Mouse (Mus musculus) MEL (cell line): Measurements from ENCODE around the gene Dtx3. TPM values are rescaled to one million over a fixed set of nuclear protein-coding genes. Genes with fewer than 3 reads are reported as not detected.

Source experiments
- DNase-seq: peaks from one replicate; pipeline ENCODE4 v3.0.0; 2011; ENCODE audit warnings: low read depth, low spot score
- H3K27ac ChIP-seq: 2 replicates; pipeline ENCODE4 v1.5.1; 2012; ENCODE audit warnings: low read depth, mild to moderate bottlenecking, control low read depth, low read length, moderate library complexity; ENCODE audit not compliant: control insufficient read depth
- H3K27me3 ChIP-seq, 2 experiments: fragments of 150-350 bp in 1 of 2; sonication (generic) in 1 of 2; 2 replicates each; pipeline ENCODE4 v1.6.1; 2012; ENCODE audit warnings: low read length in 2 of 2, mild to moderate bottlenecking in 2 of 2, improper control_type of control experiment in 1 of 2, moderate library complexity in 1 of 2; ENCODE audit not compliant: insufficient read depth in 2 of 2, control insufficient read depth in 1 of 2
- H3K36me3 ChIP-seq, 2 experiments: 2 replicates each; pipeline ENCODE4 v1.6.1; 2012 to 2014; ENCODE audit warnings: low read length in 2 of 2, improper control_type of control experiment in 1 of 2, inconsistent platforms in 1 of 2, mild to moderate bottlenecking in 1 of 2; ENCODE audit not compliant: insufficient read depth in 2 of 2, control insufficient read depth in 1 of 2
- H3K4me1 ChIP-seq, 2 experiments: fragments of 150-350 bp in 1 of 2; sonication (generic) in 1 of 2; 2 replicates each; pipeline ENCODE4 v1.6.1; 2012; ENCODE audit warnings: low read length in 2 of 2, improper control_type of control experiment in 1 of 2, mild to moderate bottlenecking in 1 of 2; ENCODE audit not compliant: insufficient read depth in 2 of 2, control insufficient read depth in 1 of 2
- H3K4me3 ChIP-seq, 2 experiments: fragments of 150-350 bp in 1 of 2; sonication (generic) in 1 of 2; 2 replicates each; pipeline ENCODE4 v1.5.1; 2012; ENCODE audit warnings: low read depth in 2 of 2, low read length in 2 of 2, mild to moderate bottlenecking in 2 of 2, moderate library complexity in 2 of 2, control low read depth in 1 of 2, improper control_type of control experiment in 1 of 2; ENCODE audit not compliant: control insufficient read depth in 1 of 2, insufficient read depth in 1 of 2
- H3K79me2 ChIP-seq: 2 replicates; pipeline ENCODE4 v1.6.1; 2012; ENCODE audit warnings: mild to moderate bottlenecking, low read length, moderate library complexity; ENCODE audit not compliant: control insufficient read depth, poor library complexity, insufficient read depth
- H3K9ac ChIP-seq: 2 replicates; pipeline ENCODE4 v1.6.1; 2012; ENCODE audit warnings: low read depth, mild to moderate bottlenecking, control low read depth, low read length, moderate library complexity; ENCODE audit not compliant: control insufficient read depth, poor library complexity, severe bottlenecking
- H3K9me3 ChIP-seq: fragments of 150-350 bp; sonication (generic); replicated peaks from 2 replicates; pipeline ENCODE4 v1.6.1; 2012; ENCODE audit warnings: mild to moderate bottlenecking, low read length, improper control_type of control experiment, moderate library complexity; ENCODE audit not compliant: insufficient read depth
- CHD1 ChIP-seq: IDR thresholded peaks from 2 replicates; pipeline ENCODE4 v1.6.1; 2012; ENCODE audit warnings: low read depth, mild to moderate bottlenecking, inconsistent platforms, low read length, improper control_type of control experiment
- CTCF ChIP-seq, 3 experiments: IDR thresholded peaks in 2 of 3; conservative IDR thresholded peaks in 1 of 3; 2 replicates each; pipeline ENCODE4 v1.5.1; 2011 to 2012; ENCODE audit warnings: low read length in 3 of 3, low read depth in 2 of 3, mild to moderate bottlenecking in 2 of 3, improper control_type of control experiment in 1 of 3, inconsistent platforms in 1 of 3, mixed read lengths in 1 of 3, moderate library complexity in 1 of 3; ENCODE audit not compliant: control insufficient read depth in 1 of 3, insufficient read depth in 1 of 3, poor library complexity in 1 of 3, severe bottlenecking in 1 of 3
- E2F4 ChIP-seq: IDR thresholded peaks from 2 replicates; pipeline ENCODE4 v1.6.1; 2011; ENCODE audit warnings: low read depth, low read length, improper control_type of control experiment, borderline replicate concordance
- GABPA ChIP-seq: IDR thresholded peaks from 2 replicates; pipeline ENCODE4 v1.6.1; 2012; ENCODE audit warnings: low read depth, mild to moderate bottlenecking, inconsistent platforms, low read length, improper control_type of control experiment, moderate library complexity
- HCFC1 ChIP-seq: IDR thresholded peaks from 2 replicates; pipeline ENCODE4 v1.6.1; 2012; ENCODE audit warnings: low read depth, mild to moderate bottlenecking, inconsistent platforms, low read length, improper control_type of control experiment, moderate library complexity
- JUND ChIP-seq: IDR thresholded peaks from 2 replicates; pipeline ENCODE4 v1.6.1; 2011; ENCODE audit warnings: low read depth, mild to moderate bottlenecking, improper control_type of control experiment, low read length
- KAT2A ChIP-seq: conservative IDR thresholded peaks from 2 replicates; pipeline ENCODE4 v1.6.1; 2012; ENCODE audit warnings: low read depth, low read length, improper control_type of control experiment, inconsistent platforms
- MAFK ChIP-seq: IDR thresholded peaks from 2 replicates; pipeline ENCODE4 v1.6.1; 2011; ENCODE audit warnings: low read depth, mild to moderate bottlenecking, low read length, improper control_type of control experiment, borderline replicate concordance
- MAX ChIP-seq: IDR thresholded peaks from 2 replicates; pipeline ENCODE4 v1.6.1; 2011; ENCODE audit warnings: low read length, improper control_type of control experiment
- MAZ ChIP-seq: IDR thresholded peaks from 2 replicates; pipeline ENCODE4 v1.6.1; 2012; ENCODE audit warnings: low read depth, mild to moderate bottlenecking, inconsistent platforms, low read length, improper control_type of control experiment
- MEF2A ChIP-seq: IDR thresholded peaks from 2 replicates; pipeline ENCODE4 v1.6.1; 2014; ENCODE audit warnings: low read depth, mild to moderate bottlenecking, inconsistent platforms, low read length, improper control_type of control experiment; ENCODE audit not compliant: poor library complexity, insufficient replicate concordance, severe bottlenecking; ENCODE audit errors: extremely low read depth
- NELFE ChIP-seq: IDR thresholded peaks from 2 replicates; pipeline ENCODE4 v1.6.1; 2011; ENCODE audit warnings: low read depth, low read length, improper control_type of control experiment
- NRF1 ChIP-seq: IDR thresholded peaks from 2 replicates; pipeline ENCODE4 v1.6.1; 2014; ENCODE audit warnings: low read depth, mild to moderate bottlenecking, inconsistent platforms, low read length, improper control_type of control experiment, moderate library complexity; ENCODE audit not compliant: poor library complexity, insufficient read depth, severe bottlenecking
- POLR2A ChIP-seq, 2 experiments: IDR thresholded peaks; 2 replicates each; pipeline ENCODE4 v1.6.1; 2011 to 2012; ENCODE audit warnings: low read length in 2 of 2, mild to moderate bottlenecking in 2 of 2, control low read depth in 1 of 2, improper control_type of control experiment in 1 of 2, low read depth in 1 of 2, moderate library complexity in 1 of 2; ENCODE audit not compliant: control insufficient read depth in 1 of 2, insufficient read depth in 1 of 2, poor library complexity in 1 of 2
- POLR2AphosphoS2 ChIP-seq: IDR thresholded peaks from 2 replicates; pipeline ENCODE4 v1.6.1; 2011; ENCODE audit warnings: low read length, improper control_type of control experiment
- RCOR1 ChIP-seq: IDR thresholded peaks from 2 replicates; pipeline ENCODE4 v1.6.1; 2012; ENCODE audit warnings: low read depth, mild to moderate bottlenecking, inconsistent platforms, low read length, improper control_type of control experiment
- SIN3A ChIP-seq: IDR thresholded peaks from 2 replicates; pipeline ENCODE4 v1.6.1; 2012; ENCODE audit warnings: low read length, improper control_type of control experiment, inconsistent platforms
- SMC3 ChIP-seq: IDR thresholded peaks from 2 replicates; pipeline ENCODE4 v1.6.1; 2011; ENCODE audit warnings: low read depth, low read length, improper control_type of control experiment
- TBP ChIP-seq: IDR thresholded peaks from 2 replicates; pipeline ENCODE4 v1.8.0; 2011; ENCODE audit warnings: low read depth, low read length, improper control_type of control experiment
- TCF12 ChIP-seq: IDR thresholded peaks from 2 replicates; pipeline ENCODE4 v1.6.1; 2014; ENCODE audit warnings: low read depth, mild to moderate bottlenecking, inconsistent platforms, low read length, improper control_type of control experiment, moderate library complexity
- UBTF ChIP-seq: IDR thresholded peaks from 2 replicates; pipeline ENCODE4 v1.6.1; 2012; ENCODE audit warnings: low read depth, mild to moderate bottlenecking, inconsistent platforms, low read length, improper control_type of control experiment, moderate library complexity, borderline replicate concordance; ENCODE audit not compliant: insufficient read depth
- USF2 ChIP-seq, 2 experiments: IDR thresholded peaks; 2 replicates each; pipeline ENCODE4 v1.6.1; 2011 to 2012; ENCODE audit warnings: improper control_type of control experiment in 2 of 2, low read length in 2 of 2, borderline replicate concordance in 1 of 2, inconsistent platforms in 1 of 2, low read depth in 1 of 2, mild to moderate bottlenecking in 1 of 2; ENCODE audit not compliant: insufficient read depth in 1 of 2
- ZKSCAN1 ChIP-seq: IDR thresholded peaks from 2 replicates; pipeline ENCODE4 v1.6.1; 2012; ENCODE audit warnings: low read depth, mild to moderate bottlenecking, inconsistent platforms, low read length, improper control_type of control experiment, moderate library complexity
- ZNF384 ChIP-seq: IDR thresholded peaks from 2 replicates; pipeline ENCODE4 v1.6.1; 2012; ENCODE audit warnings: low read depth, mild to moderate bottlenecking, inconsistent platforms, low read length, improper control_type of control experiment
- polyA plus RNA-seq, 2 experiments: library from polyadenylated mRNA; stranded (reverse) in 1 of 2; unstranded in 1 of 2; fragments of >175 nt in 1 of 2; fragments of >200 nt in 1 of 2; gene quantifications; 2 replicates each; pipeline versions ENCODE4 v1.2.1 to v1.2.4; 2012; ENCODE audit warnings: low replicate concordance in 2 of 2, low read depth in 1 of 2; ENCODE audit not compliant: insufficient read length in 2 of 2, insufficient read depth in 1 of 2, missing spikeins in 1 of 2
- total RNA-seq: library from RNA; depleted of rRNA; stranded (reverse); fragments of 300-350 nt; gene quantifications from 2 replicates; pipeline ENCODE4 v1.2.3, GENCODE M21; 2012

The Dtx3 gene
- total and polyA plus RNA-seq, 3 experiments = 30.5 to 107 TPM; not detected in 1

DNA sequence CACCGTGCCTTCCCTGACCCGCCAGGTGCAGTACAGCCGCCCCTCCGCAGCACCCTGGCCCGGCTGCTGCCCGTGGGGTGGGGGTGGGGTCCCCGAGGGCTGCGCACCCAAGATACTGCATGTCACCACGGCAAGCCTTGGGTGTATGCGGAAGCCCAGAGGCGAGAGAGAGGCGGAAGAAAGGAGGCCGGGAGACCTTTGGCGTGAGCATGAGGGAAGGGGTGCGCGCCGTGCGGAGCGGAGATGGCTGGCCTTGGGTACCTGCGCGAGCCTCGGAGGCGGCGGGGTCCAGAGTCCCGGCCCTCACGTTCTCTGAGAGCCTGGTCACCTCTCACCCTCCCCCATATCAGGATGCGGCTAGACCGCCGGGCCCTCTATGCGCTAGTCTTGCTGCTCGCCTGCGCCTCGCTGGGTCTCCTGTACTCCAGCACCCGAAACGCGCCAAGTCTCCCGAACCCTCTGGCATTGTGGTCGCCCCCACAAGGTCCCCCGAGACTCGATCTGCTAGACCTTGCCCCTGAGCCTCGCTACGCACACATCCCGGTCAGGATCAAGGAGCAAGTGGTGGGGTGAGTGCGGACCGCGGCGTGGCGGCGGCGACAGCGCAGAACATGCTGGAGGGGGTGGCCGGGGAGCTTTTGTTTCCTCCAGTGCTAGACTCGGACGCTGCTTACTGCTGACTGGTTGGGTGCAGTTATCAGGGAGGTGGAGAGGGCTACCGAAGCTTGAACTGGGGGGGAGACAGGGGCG lies 29.7 kb downstream of the Dtx3 start (continued):
- TF ChIP-seq CHD1 (peak; percentile 75), JUND (no peak), NRF1 (no peak), ZKSCAN1 (no peak), MAX (peak; percentile 69), MAFK (no peak), GABPA (no peak), RCOR1 (0 out of 2 replicates have a peak, but pooled peaks have one; percentile 22), POLR2A (IDR thresholded peaks at IDR 0.05; ENCODE audit: control insufficient read depth in 1 of 2, insufficient read depth in 1 of 2, low read depth in 1 of 2, low read length in 2 of 2, poor library complexity in 1 of 2) (peak; percentile 55 to 70; a peak in 3 of 4 replicates), MAZ (peak; percentile 44; the same call in 1 of the 2 replicates), HCFC1 (peak; percentile 53)

GRCm38 (mm10) chr10:127165354-127165653 lies 30.2 kb downstream of the Dtx3 start:
- Histone ChIP-seq H3K4me1 (peaks cover 2 to 16% of the 10 kb centered on the region in 2 experiments; a peak in 3 of 4 replicates), H3K36me3 (peaks cover 2 to 13% of the 10 kb centered on the region in 2 experiments; a peak in 2 of 4 replicates), H3K27ac (peak overlapping the region; percentile 88), H3K27me3 (no peaks in the 10 kb centered on the region), H3K79me2 (peaks cover 26% of the 10 kb centered on the region), H3K9ac (peak overlapping the region; percentile 91), H3K4me3 (peak overlapping the region; percentile 67 to 68), H3K9me3 (no peaks in the 10 kb centered on the region)
- DNase-seq = no peak
- no peak for TF ChIP-seq MEF2A
- 0 out of 2 replicates have a peak, but pooled peaks have one; percentile 86 for TF ChIP-seq UBTF
- 0 out of 2 replicates have a peak, but pooled peaks have one; percentile 1 for TF ChIP-seq NRF1
- peak; percentile 35; the same call in 1 of the 2 replicates for TF ChIP-seq NELFE

DNA sequence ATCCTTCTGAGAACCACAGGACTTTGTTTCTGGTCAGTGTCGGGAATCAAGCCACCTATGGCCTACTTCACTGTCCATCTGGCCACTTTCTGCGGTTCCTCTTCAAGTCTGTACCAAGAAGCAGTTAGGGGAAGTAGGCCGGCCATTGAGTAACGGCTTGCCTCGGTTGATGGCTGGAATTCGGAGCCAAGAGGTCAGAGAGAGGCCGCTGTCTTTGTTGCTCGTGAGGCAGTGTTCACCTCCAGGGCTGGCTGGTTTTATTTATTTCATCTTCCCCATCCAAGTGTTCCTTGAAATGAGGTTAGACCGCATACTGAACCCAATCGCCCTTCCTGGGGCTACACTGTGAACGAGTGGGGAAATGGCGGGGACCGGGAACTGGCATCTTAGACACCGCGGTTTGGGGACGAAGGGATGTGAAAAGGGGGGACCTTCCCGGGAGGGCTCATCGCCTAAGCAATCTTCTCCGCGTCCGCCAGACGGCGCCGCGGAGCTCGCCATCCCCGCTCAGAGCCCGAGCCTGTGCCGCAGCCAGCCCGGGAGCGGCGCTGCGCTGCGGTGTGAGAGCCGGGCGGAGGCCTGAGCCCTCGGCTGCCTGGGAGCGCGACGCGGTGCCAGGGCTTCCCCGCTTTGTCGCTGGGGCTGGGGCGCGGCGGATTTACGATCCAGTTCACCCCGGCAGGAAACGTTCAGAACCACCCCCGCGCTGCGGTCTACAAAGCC lies 30.7 kb downstream of the Dtx3 start, which contains the start of gene B4galnt1:
TSS of gene B4galnt1 (plus strand) at position 595 of the 723 bp plus-strand sequence.
- peak within 1 kb of the TSS; percentile 88 for H3K27ac ChIP-seq
- TF ChIP-seq RCOR1 (0 out of 2 replicates have a peak, but pooled peaks have one; percentile 50), GABPA (no peak), CTCF (IDR thresholded peaks at IDR 0.05 in 2 of 3, conservative IDR thresholded peaks at IDR 0.05 in 1 of 3; ENCODE audit: control insufficient read depth in 1 of 3, insufficient read depth in 1 of 3, low read depth in 2 of 3, low read length in 3 of 3, poor library complexity in 1 of 3, severe bottlenecking in 1 of 3) (peak; percentile 89 to 97 (median 91)), KAT2A (no peak), SIN3A (no peak), MAFK (no peak), ZNF384 (no peak), CHD1 (no peak), SMC3 (peak; percentile 85), TCF12 (peak; percentile 40; the same call in 1 of the 2 replicates), MEF2A (no peak), E2F4 (no peak), JUND (no peak), TBP (peak; percentile 73), POLR2AphosphoS2 (no peak), USF2 (IDR thresholded peaks at IDR 0.05; ENCODE audit: borderline replicate concordance in 1 of 2, insufficient read depth in 1 of 2, low read depth in 1 of 2, low read length in 2 of 2) (no peak), MAZ (peak; percentile 66)

More for the DNA sequence above, 30.7 kb downstream of the Dtx3 start, which contains the start of gene B4galnt1:
- Histone ChIP-seq H3K9ac (peak within 1 kb of the TSS; percentile 91), H3K36me3 (peaks cover 2 to 15% of the 10 kb centered on the region in 2 experiments; a peak in 2 of 4 replicates), H3K27me3 (no peaks in the 10 kb centered on the region), H3K4me1 (peaks cover 2 to 19% of the 10 kb centered on the region in 2 experiments; a peak in 3 of 4 replicates), H3K9me3 (no peaks in the 10 kb centered on the region), H3K4me3 (peak within 1 kb of the TSS; percentile 67 to 68), H3K79me2 (peaks cover 26% of the 10 kb centered on the region)
- DNase-seq = peak; percentile 90
